Mouse (Mus musculus) cerebellum, adult (tissue): Measurements from ENCODE around the gene Asb16.

ENCODE experiments used
- ATAC-seq: cut with Nextera tagmentation; 2 replicates; pipeline ENCODE4 v1.9.2; 2017; ENCODE audit warnings: mild to moderate bottlenecking, moderate library complexity, mixed read lengths; ENCODE audit not compliant: insufficient number of reproducible peaks, low FRiP score, low TSS enrichment

Gene Asb16

DNA sequence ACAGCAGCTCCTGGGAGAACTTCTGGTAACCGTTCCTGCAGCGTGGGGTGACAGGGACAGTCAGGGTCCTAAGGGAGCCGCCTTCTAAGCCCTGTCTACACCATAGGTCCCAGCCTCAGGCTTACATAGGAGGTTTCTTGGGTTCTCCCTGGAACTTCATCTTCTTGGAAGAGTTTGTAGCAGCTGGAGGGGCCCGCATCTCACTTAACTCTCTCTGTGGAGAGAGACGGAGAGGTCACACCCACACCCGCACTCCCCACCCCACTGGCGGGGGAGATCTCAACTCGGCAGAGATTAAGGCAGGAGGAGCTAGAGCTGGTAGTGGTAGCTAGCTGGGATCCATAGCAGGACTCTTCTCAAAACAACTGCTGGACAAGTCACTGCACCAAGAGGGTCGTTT lies 39.6 kb downstream of the Asb16 start:
- no peak for ATAC-seq

DNA sequence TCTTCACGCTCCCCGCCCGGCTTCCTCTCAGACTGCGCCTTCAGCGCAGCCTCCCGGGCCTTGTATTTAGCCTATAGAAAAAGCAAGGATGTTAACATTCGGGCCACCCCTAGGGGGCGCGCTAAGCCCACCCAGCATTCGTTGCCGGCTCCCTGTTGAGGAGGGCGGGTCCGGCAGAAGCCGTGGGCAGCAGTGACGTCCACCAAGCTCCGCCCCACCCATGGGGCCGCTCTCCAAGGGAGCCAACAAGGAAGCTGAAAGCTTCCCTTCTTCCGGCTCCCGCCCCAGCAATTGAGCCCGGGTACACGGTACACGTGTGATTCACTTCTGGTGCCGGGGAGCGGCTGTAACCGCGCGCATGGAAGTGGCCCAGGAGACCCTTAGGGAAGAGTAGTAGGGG lies 40.4 kb downstream of the Asb16 start:
- ATAC-seq = peak; percentile 55; the same call in 1 of the 2 replicates

DNA sequence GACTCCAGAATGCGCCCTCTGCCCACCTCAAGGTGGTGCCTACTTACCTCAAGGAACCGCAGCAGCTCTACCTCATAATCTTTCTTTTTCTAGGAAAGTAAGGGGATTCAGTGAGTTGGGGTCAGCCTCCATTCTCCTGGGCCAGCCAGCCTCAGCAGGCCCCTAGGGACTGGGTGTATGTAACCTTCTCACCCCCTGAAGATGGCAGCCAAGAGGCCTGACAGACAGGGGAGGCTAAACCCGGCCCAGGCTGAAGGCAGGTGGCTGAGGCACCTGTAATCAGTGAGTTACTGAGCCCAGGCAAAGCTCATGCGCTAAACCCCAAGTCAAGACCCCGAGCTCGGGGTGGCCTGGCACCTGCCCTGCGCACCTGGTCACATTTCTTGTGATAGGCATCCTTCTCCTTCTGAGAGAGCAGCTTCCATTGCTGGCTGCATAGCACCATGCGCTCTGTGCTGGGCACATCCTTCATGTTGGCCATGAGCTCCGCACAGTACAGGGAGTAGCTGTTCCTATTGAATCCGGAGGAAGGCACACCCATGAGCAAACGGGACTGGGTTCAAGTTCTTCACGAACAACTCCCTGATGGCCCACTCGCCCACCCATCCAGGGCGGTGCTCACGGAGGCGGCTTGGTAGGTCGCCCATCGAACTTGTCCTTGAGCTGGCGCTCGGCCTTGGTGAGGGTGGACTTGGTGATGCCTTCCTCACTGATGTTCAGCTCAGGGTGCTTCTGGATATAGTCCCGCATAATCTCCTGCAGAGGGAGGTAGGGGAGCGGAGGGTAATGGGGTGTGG lies 41.5 kb downstream of the Asb16 start:
- ATAC-seq = no peak

DNA sequence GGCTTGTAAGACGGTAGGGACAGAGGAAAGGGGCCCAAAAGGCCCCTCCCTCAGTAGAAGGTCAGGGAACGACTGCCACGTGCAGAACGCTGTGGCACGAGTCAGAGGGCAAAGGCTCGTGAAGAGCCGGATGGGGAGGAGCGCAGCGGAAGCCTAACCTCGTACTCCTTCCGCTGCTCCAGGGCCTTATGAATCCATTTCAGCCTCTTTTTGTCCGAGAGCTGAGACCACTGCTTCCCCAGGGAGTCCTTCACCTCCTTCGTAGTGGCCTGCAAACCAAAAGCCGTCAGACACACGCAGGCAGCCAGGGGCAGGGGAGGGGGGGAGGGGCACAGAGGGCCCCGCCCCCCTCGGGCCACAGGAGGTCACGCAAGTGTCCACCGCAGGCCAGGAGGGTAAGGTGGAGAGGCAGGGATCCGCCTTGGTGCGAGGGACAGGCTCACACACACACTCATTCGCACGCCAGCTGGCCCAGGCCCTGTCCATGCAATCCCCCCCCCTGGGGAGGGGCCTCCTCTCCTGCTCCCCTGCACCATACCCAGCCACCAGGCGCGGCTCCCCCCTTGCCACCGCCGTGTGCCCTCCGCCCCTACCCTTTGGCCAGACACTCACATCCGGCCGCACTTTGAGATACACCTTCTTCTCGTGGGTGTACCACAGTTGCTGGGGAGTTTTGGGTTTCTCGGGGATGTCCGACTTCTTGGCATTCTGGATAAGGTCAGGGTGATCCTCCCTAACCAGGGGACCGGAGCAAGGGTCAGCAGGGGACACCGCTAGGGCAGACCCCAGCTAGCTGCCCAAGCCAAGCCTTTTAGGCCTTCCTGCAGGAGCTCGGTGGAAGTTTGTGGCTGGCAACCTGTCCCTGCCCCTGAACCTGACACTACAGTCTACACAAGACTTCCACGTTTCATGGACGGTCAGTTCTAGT lies 42.5 kb downstream of the Asb16 start:
- no peak for ATAC-seq

DNA sequence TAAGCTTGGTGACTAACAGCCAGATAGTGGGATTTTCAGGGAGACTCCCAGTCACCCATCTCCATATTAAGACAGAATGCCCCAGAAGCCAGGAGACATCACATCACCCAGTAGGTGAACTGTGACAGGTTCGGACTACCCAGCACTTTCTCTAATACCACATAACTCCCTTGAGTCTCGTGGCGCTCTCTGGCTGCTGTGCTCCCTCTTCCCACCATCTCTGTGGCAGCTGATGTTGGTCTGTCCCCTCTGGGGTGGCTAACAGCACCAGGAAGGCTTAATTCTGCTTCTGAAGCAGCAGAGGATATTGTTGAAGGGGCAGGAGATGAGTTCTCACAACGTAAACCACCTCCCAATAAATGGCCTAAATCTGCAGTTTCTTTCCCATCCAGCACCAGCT lies 43.4 kb downstream of the Asb16 start:
- ATAC-seq = no peak

GRCm38 (mm10) chr11:102312586-102312985 lies 44.0 kb downstream of the Asb16 start:
- no peak for ATAC-seq

DNA sequence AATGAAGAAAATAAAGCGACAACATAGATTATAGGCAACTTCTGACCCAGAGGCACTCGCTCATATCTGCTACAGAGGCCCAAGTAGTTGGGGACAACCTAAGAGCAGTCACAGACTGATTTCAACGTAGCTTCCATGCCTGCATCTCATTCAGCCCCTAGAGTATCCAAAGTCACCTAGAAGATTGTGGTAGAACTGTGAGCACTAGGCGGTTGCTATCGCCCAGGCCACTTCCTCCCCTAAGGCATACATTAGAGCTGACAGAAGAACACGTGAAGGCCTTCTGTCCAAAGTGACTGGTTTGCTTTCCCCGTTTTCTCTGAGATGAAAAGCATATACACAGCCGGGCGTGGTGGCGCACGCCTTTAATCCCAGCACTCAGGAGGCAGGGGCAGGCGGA lies 45.8 kb downstream of the Asb16 start:
- ATAC-seq = no peak

- ATAC-seq = 0 out of 2 replicates have a peak, but pooled peaks have one; percentile 0
Measured at GRCm38 (mm10) chr11:102315690-102316571, 47.4 kb downstream of the Asb16 start.

GRCm38 (mm10) chr11:102316572-102317297 lies 48.2 kb downstream of the Asb16 start:
- peak; percentile 10; the same call in 1 of the 2 replicates for ATAC-seq

DNA sequence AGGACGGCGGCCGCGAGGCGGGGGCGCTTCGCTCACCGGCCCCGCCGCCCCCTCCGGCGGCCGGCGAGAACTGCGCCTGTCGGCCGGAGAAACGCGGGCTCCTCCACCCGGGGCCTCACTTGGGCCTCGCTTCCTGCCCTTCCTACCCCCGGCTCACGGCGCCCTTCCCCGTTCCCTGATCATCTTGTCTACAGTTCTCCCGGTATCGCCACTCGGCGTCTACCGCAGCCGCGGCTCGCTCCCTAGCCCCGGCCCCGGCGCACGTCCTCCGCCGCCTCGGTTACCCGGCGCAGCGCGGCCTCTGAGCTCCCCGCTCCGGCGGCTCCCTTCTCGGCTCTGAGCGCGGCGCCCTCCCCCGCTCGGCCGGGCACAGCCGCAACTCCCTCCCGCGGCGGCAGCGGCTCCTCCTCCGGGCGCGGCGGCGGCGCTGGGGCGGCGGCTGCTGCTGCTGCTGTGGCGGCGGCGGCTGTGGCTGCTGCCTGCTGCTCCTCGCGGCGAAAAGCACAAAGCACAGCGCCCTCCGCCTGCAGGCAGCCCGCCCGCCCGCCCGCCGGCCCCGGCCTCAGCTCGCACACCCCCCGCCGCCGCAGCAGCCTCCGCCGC lies 48.9 kb downstream of the Asb16 start:
- ATAC-seq = no peak

GRCm38 (mm10) chr11:102317901-102318575 lies 49.5 kb downstream of the Asb16 start:
- ATAC-seq = no peak

GRCm38 (mm10) chr11:102318576-102319409 lies 50.2 kb downstream of the Asb16 start:
- no peak for ATAC-seq

GRCm38 (mm10) chr11:102319410-102319792 lies 50.9 kb downstream of the Asb16 start, which contains the start of gene Ubtf:
Gene Ubtf, minus strand, starts transcription at chr11:102319742.
- ATAC-seq = peak; percentile 63

DNA sequence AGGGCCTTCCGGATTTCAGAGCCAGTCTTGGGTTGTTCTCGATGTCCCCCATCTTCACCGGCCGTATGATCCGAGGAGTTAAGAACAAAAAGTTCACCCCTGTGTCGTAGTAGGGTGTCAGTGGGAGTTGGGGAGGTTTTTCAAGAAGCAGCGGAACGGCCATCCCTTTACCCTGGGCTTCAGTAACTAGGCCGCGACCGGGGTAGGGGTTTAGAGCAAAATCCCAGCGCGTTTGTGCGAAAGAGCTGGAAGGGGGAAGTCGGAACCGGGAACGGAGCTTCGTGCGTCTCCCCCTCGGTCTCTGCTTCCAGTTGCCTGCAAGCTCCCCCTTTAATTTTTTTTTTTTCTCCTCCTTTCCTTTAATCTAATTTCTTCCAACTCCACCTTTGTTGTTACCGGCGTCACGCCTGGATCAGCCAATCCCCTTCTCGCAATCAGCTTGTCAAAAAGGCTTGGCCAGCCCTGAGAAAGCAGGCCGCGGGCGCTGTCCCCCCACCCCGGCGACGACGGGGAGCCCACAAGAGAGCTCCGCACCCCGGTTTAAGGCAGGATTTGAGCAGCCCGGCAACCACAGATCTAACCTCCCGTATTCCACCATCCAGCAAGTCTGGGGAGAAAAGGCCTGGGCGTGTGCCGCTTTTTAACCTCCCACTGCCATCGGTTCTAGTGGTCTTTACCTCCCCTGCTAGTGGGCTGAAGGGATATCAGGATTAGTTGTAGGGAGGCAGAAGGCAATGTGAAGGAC lies 51.6 kb downstream of the Asb16 start:
- ATAC-seq = peak; percentile 54; the same call in 1 of the 2 replicates

DNA sequence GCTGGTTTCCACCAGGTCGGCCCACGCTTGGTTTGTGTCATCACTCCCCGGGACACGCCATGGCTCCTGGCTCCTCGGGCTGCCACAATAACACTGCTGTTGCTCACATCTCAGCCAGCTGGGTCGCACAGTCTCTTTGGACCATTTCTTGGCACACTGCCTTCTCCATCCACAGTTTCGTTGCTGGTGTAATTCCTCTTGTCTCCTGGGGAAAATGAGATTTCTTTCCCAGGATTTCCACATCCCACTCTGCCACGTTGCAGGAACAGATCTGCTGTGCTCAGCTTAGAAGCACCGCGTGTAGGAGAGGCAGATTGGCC lies 52.1 kb downstream of the Asb16 start:
- no peak for ATAC-seq

GRCm38 (mm10) chr11:102321931-102322330 lies 53.4 kb downstream of the Asb16 start:
- no peak for ATAC-seq

DNA sequence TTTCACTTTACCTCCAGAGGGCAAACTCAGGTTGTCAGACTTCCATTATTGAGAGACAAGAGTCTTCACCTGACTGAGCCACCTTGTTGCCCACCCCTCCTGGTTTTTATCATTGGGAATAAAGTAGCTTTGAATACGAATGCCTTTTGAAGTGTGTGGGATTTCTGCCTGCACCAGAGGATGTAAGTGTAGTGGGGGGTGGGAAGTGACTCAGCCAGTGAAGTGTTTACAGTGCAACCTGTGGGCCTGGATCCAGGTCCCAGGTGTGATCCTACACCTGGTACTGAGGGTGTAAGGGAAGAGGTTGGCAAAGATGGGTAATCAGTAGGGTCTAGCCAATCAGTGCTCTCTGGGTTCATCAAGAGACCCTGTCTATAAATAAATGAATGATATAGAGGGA lies 55.0 kb downstream of the Asb16 start:
- no peak for ATAC-seq
